Mouse (Mus musculus): ENCODE measurements around the gene Kcnd3. TPM values are rescaled to one million over a fixed set of nuclear protein-coding genes. Genes with fewer than 3 reads are reported as not detected.

Kcnd3 gene
- polyA plus RNA-seq, 1 experiment from 2014 or later, result 0.24 TPM

GRCm38 (mm10) chr3:105528860-105529259 lies 76.7 kb downstream of the Kcnd3 start:
- Histone ChIP-seq H3K9me3 (no peaks in the 10 kb centered on the region), H3K27ac (no peak overlapping the region), H3K9ac (replicated peaks) (no peak overlapping the region), H3K36me3 (no peaks in the 10 kb centered on the region), H3K27me3 (peaks cover 4% of the 10 kb centered on the region; the same call in 1 of the 2 replicates), H3K4me2 (no peak overlapping the region), H3K4me3 (replicated peaks) (no peak overlapping the region), H3K4me1 (replicated peaks) (peaks cover 14% of the 10 kb centered on the region)
- WGBS, result 78% methylated on average over 8 of the region's 8 CpGs
- ATAC-seq (ENCODE audit: insufficient number of reproducible peaks, insufficient read depth, low FRiP score, low TSS enrichment, low read depth), result no peak

- H3K27ac ChIP-seq, result no peak overlapping the region
- H3K4me3 ChIP-seq (replicated peaks), result no peak overlapping the region
- peaks cover 4% of the 10 kb centered on the region; the same call in 1 of the 2 replicates for H3K27me3 ChIP-seq
- no peak for ATAC-seq (ENCODE audit: insufficient number of reproducible peaks, insufficient read depth, low FRiP score, low TSS enrichment, low read depth)
- H3K4me2 ChIP-seq, result no peak overlapping the region
- H3K9ac ChIP-seq (replicated peaks), result no peak overlapping the region
- H3K9me3 ChIP-seq, result no peaks in the 10 kb centered on the region
- WGBS, result 7% methylated on average over 5 of the region's 5 CpGs
- H3K4me1 ChIP-seq (replicated peaks), result peaks cover 14% of the 10 kb centered on the region
- no peaks in the 10 kb centered on the region for H3K36me3 ChIP-seq
Observed at GRCm38 (mm10) chr3:105529700-105530099, 77.6 kb downstream of the Kcnd3 start.

- WGBS, result 19% methylated on average over 11 of the region's 11 CpGs
Observed at GRCm38 (mm10) chr3:105530363-105531130, 78.4 kb downstream of the Kcnd3 start.

GRCm38 (mm10) chr3:105538406-105538805 lies 86.3 kb downstream of the Kcnd3 start:
- WGBS, result 72% methylated on average over 6 of the region's 6 CpGs

More at GRCm38 (mm10) chr3:105530363-105531130, 78.4 kb downstream of the Kcnd3 start:
- H3K36me3 ChIP-seq, result no peaks in the 10 kb centered on the region
- no peaks in the 10 kb centered on the region for H3K9me3 ChIP-seq
- ATAC-seq (ENCODE audit: insufficient number of reproducible peaks, insufficient read depth, low FRiP score, low TSS enrichment, low read depth), result no peak
- peaks cover 4% of the 10 kb centered on the region; the same call in 1 of the 2 replicates for H3K27me3 ChIP-seq
- H3K4me1 ChIP-seq (replicated peaks), result peaks cover 14% of the 10 kb centered on the region
- H3K4me2 ChIP-seq, result peak overlapping the region; percentile 36
- no peak overlapping the region for H3K9ac ChIP-seq (replicated peaks)
- H3K4me3 ChIP-seq (replicated peaks), result no peak overlapping the region
- H3K27ac ChIP-seq, result no peak overlapping the region

GRCm38 (mm10) chr3:105538819-105539607 lies 86.9 kb downstream of the Kcnd3 start:
- 11% methylated on average over 13 of the region's 13 CpGs for WGBS
- H3K27me3 ChIP-seq, result no peaks in the 10 kb centered on the region; the same call in 1 of the 2 replicates
- H3K9ac ChIP-seq (replicated peaks), result no peak overlapping the region
- 0 out of 2 replicates have a peak overlapping the region, but pooled peaks have one; percentile 11 for H3K4me2 ChIP-seq
- H3K9me3 ChIP-seq, result no peaks in the 10 kb centered on the region
- no peaks in the 10 kb centered on the region for H3K36me3 ChIP-seq
- no peak overlapping the region for H3K4me3 ChIP-seq (replicated peaks)
- 0 out of 2 replicates have a peak, but pooled peaks cover 6% of the 10 kb centered on the region for H3K4me1 ChIP-seq (replicated peaks)
- H3K27ac ChIP-seq, result no peak overlapping the region
- no peak for ATAC-seq (ENCODE audit: insufficient number of reproducible peaks, insufficient read depth, low FRiP score, low TSS enrichment, low read depth)

More at GRCm38 (mm10) chr3:105538406-105538805, 86.3 kb downstream of the Kcnd3 start:
- no peak overlapping the region for H3K9ac ChIP-seq (replicated peaks)
- no peak for ATAC-seq (ENCODE audit: insufficient number of reproducible peaks, insufficient read depth, low FRiP score, low TSS enrichment, low read depth)
- no peak overlapping the region for H3K4me2 ChIP-seq
- no peak overlapping the region for H3K27ac ChIP-seq
- H3K36me3 ChIP-seq, result no peaks in the 10 kb centered on the region
- no peak overlapping the region for H3K4me3 ChIP-seq (replicated peaks)
- no peaks in the 10 kb centered on the region for H3K9me3 ChIP-seq
- no peaks in the 10 kb centered on the region; the same call in 1 of the 2 replicates for H3K27me3 ChIP-seq
- 0 out of 2 replicates have a peak, but pooled peaks cover 6% of the 10 kb centered on the region for H3K4me1 ChIP-seq (replicated peaks)

GRCm38 (mm10) chr3:105542741-105543140 lies 90.6 kb downstream of the Kcnd3 start:
- no peak overlapping the region for H3K4me2 ChIP-seq
- WGBS, result 78% methylated on average over 4 of the region's 4 CpGs
- H3K4me3 ChIP-seq (replicated peaks), result no peak overlapping the region
- 0 out of 2 replicates have a peak, but pooled peaks cover 6% of the 10 kb centered on the region for H3K4me1 ChIP-seq (replicated peaks)
- H3K9me3 ChIP-seq, result no peaks in the 10 kb centered on the region
- H3K36me3 ChIP-seq, result no peaks in the 10 kb centered on the region
- ATAC-seq (ENCODE audit: insufficient number of reproducible peaks, insufficient read depth, low FRiP score, low TSS enrichment, low read depth), result no peak
- no peak overlapping the region for H3K9ac ChIP-seq (replicated peaks)
- H3K27ac ChIP-seq, result no peak overlapping the region
- no peaks in the 10 kb centered on the region; the same call in 1 of the 2 replicates for H3K27me3 ChIP-seq

GRCm38 (mm10) chr3:105544106-105544505 lies 92.0 kb downstream of the Kcnd3 start:
- no peak overlapping the region for H3K4me3 ChIP-seq (replicated peaks)
- no peaks in the 10 kb centered on the region for H3K36me3 ChIP-seq
- H3K4me1 ChIP-seq (replicated peaks), result 0 out of 2 replicates have a peak, but pooled peaks cover 2% of the 10 kb centered on the region
- no peak overlapping the region for H3K4me2 ChIP-seq
- H3K27ac ChIP-seq, result no peak overlapping the region
- ATAC-seq (ENCODE audit: insufficient number of reproducible peaks, insufficient read depth, low FRiP score, low TSS enrichment, low read depth), result no peak
- no peaks in the 10 kb centered on the region for H3K9me3 ChIP-seq
- no peaks in the 10 kb centered on the region; the same call in 1 of the 2 replicates for H3K27me3 ChIP-seq
- WGBS, result 46% methylated on average over 1 of the region's 1 CpGs
- no peak overlapping the region for H3K9ac ChIP-seq (replicated peaks)

- Histone ChIP-seq H3K36me3 (no peaks in the 10 kb centered on the region), H3K9me3 (no peaks in the 10 kb centered on the region), H3K27ac (no peak overlapping the region), H3K4me2 (no peak overlapping the region), H3K27me3 (no peaks in the 10 kb centered on the region), H3K4me1 (replicated peaks) (no peaks in the 10 kb centered on the region), H3K9ac (replicated peaks) (no peak overlapping the region), H3K4me3 (replicated peaks) (no peak overlapping the region)
- no peak for ATAC-seq (ENCODE audit: insufficient number of reproducible peaks, insufficient read depth, low FRiP score, low TSS enrichment, low read depth)
- WGBS, result 51% methylated on average over 13 of the region's 13 CpGs
Observed at GRCm38 (mm10) chr3:105546611-105547071, 94.5 kb downstream of the Kcnd3 start.

- H3K4me2 ChIP-seq, result no peak overlapping the region
- no peak overlapping the region for H3K4me3 ChIP-seq (replicated peaks)
- 80% methylated on average over 11 of the region's 11 CpGs for WGBS
Observed at GRCm38 (mm10) chr3:105548074-105548771, 96.1 kb downstream of the Kcnd3 start.

GRCm38 (mm10) chr3:105559456-105559855 lies 107.3 kb downstream of the Kcnd3 start:
- no peak overlapping the region for H3K27ac ChIP-seq
- H3K9me3 ChIP-seq, result no peaks in the 10 kb centered on the region
- H3K27me3 ChIP-seq, result no peaks in the 10 kb centered on the region
- H3K4me1 ChIP-seq (replicated peaks), result peaks cover 6% of the 10 kb centered on the region
- ATAC-seq (ENCODE audit: insufficient number of reproducible peaks, insufficient read depth, low FRiP score, low TSS enrichment, low read depth), result peak; percentile 71; the same call in 1 of the 2 replicates
- 40% methylated on average over 2 of the region's 2 CpGs for WGBS
- no peak overlapping the region for H3K9ac ChIP-seq (replicated peaks)
- peak overlapping the region; percentile 21; the same call in 1 of the 2 replicates for H3K4me2 ChIP-seq
- no peak overlapping the region for H3K4me3 ChIP-seq (replicated peaks)
- no peaks in the 10 kb centered on the region for H3K36me3 ChIP-seq

More at GRCm38 (mm10) chr3:105548074-105548771, 96.1 kb downstream of the Kcnd3 start:
- no peak overlapping the region for H3K27ac ChIP-seq
- no peaks in the 10 kb centered on the region for H3K9me3 ChIP-seq
- H3K27me3 ChIP-seq, result no peaks in the 10 kb centered on the region
- ATAC-seq (ENCODE audit: insufficient number of reproducible peaks, insufficient read depth, low FRiP score, low TSS enrichment, low read depth), result no peak
- no peaks in the 10 kb centered on the region for H3K4me1 ChIP-seq (replicated peaks)
- no peaks in the 10 kb centered on the region for H3K36me3 ChIP-seq
- no peak overlapping the region for H3K9ac ChIP-seq (replicated peaks)

Measured in limb, embryonic 12.5 days (tissue).